Mouse (Mus musculus) embryonic stem cell, embryonic (primary cell): ENCODE measurements at regions not wholly inside any gene's neighbourhood (a gene's known extent, or its start where the extent isn't known, plus 50 kb on each side); places are given as distances from the start of the nearest gene placed in this dataset.

Experiments used
- CTCF ChIA-PET, 4 experiments: fragments of 300-600 bp in 2 of 4; fragments of 350-600 bp in 2 of 4; sonication (Branson Sonifier 250); formaldehyde crosslinking; loops; one replicate each; lab custom pipeline; 2022; ENCODE audit warnings: inconsistent platforms in 2 of 4; lab: Charles Lee
- POLR2A ChIA-PET, 4 experiments: fragments of 300-600 bp in 2 of 4; fragments of 350-600 bp in 2 of 4; sonication (Branson Sonifier 250); formaldehyde crosslinking; loops; one replicate each; lab custom pipeline; 2022; ENCODE audit warnings: antibody characterized with exemption in 4 of 4, inconsistent platforms in 1 of 4; lab: Charles Lee

GRCm38 (mm10) chr12:25958584-25958983 is 456.5 kb downstream of the Rnf144a start:
- ChIA-PET CTCF (no interaction called here), POLR2A (no interaction called here)

GRCm38 (mm10) chr12:25957547-25957946 is 457.5 kb downstream of the Rnf144a start:
- ChIA-PET CTCF (no interaction called here), POLR2A (interaction anchor here in 1 of 4 experiments (0.6 kb wide), 1 partner anchor 1249 kb away, joined by 4 read pairs; the partner anchor contains the start of gene Rrm2)

GRCm38 (mm10) chr12:25947107-25947506 is 467.9 kb downstream of the Rnf144a start:
- ChIA-PET CTCF (no interaction called here), POLR2A (no interaction called here)

GRCm38 (mm10) chr12:25946121-25946520 is 468.9 kb downstream of the Rnf144a start:
- ChIA-PET POLR2A (no interaction called here), CTCF (no interaction called here)

DNA sequence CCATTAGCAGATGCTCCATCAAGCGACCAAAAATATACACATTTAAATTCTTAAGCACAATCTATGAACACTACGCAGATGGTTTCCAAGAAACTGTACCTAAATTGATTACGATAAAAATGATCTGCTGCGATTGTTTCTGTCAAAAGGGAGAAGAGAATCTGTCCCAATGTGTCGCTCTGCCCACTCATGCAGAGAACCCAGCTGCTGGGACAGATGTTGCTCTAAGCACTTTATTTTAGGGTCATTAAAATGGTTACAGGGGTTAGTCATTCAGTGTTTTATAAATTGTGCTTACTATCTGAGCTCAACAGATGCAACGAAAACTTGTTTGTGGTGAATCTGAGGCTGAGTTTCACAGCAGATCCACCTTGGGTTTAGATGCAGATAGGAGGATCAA is 476.2 kb downstream of the Rnf144a start:
- ChIA-PET POLR2A (interaction anchor here in 1 of 4 experiments (0.5 kb wide), 1 partner anchor 51 kb away, joined by 6 read pairs; no protein-coding TSS in a partner anchor), CTCF (no interaction called here)

DNA sequence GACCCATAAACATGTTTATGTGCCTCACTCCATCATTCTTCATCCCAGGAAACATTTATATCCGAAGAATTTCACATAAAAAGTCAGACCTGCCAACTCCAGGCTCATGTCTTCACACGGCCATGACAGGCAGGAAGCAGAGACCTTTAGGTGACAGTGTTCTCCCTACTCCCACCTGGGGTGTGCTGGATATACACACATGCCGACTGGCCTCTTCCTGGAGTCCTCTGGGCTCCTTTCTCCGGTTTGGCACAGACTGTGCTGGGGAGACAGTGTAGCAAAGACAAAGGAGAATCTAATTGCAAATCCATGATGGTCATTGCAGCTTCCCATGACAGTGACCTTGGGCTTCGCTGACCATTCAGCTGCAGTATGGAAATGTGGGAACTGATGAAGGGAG is 480.1 kb downstream of the Rnf144a start:
- POLR2A ChIA-PET = no interaction called here
- CTCF ChIA-PET = no interaction called here

DNA sequence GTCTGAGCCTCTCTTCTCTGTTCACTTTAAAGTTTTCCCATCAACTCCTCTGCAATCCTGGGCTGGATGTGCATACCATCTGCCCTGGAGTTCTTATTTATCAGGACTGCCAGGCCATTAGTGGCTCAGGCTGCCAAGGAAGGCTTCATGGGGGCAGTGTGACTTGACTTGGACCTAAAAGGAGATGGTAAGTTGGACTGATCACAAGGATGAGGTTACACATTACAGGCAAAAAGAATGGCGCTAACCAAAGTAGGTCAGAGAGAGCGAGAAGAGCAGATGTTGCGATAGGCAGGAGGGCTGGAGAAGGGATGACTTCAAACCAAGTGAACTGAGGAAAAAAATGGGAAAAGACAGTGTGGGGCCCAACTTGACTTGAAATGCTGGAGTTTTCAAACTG is 480.5 kb downstream of the Rnf144a start:
- ChIA-PET CTCF (no interaction called here), POLR2A (no interaction called here)

DNA sequence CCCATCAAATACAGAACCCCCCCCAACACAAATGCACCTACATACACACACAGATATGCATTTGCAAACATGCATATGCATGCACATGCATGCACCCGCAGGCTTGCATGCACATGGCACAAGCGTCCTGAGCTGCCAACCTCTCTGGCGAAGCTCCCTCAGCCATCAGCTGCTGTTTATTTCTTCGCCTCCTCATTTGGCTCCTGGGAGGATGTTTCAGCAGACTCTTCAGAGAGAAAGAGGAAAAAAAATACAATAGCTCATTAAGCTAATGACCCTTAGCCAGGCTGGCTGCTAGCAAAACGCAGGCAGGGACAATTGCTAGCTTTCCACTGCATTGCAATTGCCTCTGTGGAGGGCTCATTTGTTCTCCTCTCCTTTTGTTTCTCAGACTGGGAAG is 488.7 kb downstream of the Rnf144a start:
- ChIA-PET POLR2A (no interaction called here), CTCF (no interaction called here)

DNA sequence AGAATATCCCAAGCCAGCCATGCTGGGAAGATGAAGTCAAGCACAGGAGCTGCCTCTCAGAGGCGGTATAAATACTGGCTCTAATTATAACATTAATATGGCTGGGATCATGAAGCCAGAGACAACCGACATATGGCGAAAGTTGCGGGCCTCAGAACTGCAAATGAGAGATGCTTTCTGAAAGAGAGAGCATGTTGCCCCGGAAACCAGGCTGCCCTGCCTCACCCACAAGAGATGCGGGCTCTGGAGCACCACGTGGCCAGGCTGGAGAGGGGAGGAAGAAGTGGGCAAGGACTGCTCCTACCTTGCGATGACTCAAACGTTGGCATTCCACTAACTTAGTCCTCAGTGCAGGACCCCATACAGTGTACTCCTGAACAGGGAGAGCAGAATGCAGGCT is 490.5 kb downstream of the Rnf144a start:
- CTCF ChIA-PET = no interaction called here
- POLR2A ChIA-PET = no interaction called here

DNA sequence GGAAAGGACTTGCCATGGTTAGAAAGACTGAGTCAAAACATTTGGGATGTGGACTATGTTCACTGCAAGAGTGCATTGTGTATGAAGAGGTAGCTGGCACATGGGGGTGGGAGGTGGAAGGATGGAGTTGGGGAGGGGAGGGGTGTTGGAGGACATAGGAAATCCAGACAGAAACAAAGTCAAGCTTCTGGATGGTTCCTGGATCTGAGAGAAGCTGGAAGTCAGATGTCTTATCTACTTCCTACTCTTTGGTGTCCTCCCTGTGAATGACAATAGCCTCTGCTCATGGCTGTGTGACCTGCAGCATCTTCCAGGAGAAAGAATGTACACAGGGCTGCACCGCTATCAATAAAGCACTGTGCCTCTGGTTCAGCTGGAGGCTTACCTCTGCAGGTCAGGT is 491.3 kb downstream of the Rnf144a start:
- ChIA-PET CTCF (no interaction called here), POLR2A (no interaction called here)

- ChIA-PET POLR2A (no interaction called here), CTCF (no interaction called here)
These were observed 509.4 kb downstream of the Rnf144a start for GRCm38 (mm10) chr12:25905614-25906013.

DNA sequence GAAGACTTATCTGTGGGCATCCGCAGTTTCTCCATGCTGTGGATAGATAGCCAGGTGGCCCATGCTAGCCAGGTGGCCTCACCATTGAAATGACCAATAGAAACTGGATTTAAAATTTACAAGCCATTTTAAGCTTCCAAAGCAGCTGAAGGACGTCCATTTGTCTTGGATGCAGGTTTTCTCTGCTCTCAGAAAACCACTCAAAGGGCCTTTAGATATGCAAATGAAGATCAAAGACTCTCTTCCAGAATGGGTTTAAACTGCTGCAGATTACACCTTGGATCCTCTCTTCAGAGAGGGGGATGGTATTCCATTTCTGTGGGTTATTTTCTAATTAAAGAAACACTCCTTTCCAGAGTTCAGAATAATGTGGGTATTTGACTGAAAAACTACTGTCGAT is 518.5 kb downstream of the Rnf144a start:
- CTCF ChIA-PET = no interaction called here
- POLR2A ChIA-PET = no interaction called here

DNA sequence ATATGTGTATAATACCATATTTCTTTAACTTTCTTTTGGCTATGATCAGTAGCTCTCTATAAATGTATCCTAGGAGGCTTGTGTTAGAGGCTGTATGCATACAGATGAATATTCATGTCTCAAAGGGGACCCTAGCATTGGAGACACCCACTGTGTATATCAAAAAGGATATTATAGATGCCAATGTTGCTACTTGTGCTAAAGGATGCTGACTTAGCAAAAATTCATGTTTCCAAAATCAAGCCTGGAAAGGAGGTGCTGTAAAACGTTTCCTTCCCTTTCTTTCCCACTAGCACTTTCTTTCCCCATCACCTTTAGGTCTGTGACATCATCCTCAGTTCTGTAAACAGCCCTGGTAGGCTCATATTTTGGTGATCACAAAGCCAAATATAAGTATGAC is 519.4 kb downstream of the Rnf144a start:
- POLR2A ChIA-PET = interaction anchor here in 1 of 4 experiments (0.6 kb wide), 1 partner anchor 245 kb away, joined by 4 read pairs; no protein-coding TSS in a partner anchor
- CTCF ChIA-PET = interaction anchor here in 1 of 4 experiments (0.6 kb wide), 1 partner anchor 292 kb away, joined by 3 read pairs; no protein-coding TSS in a partner anchor

- ChIA-PET POLR2A (no interaction called here), CTCF (interaction anchor here in 3 of 4 experiments (0.7 to 1.0 kb wide), 7 partner anchors 24 to 830 kb away, joined by 3 to 9 read pairs (median 3); no protein-coding TSS in a partner anchor)
These were observed 523.5 kb downstream of the Rnf144a start for GRCm38 (mm10) chr12:25891391-25892167.

GRCm38 (mm10) chr12:25890722-25891121 is 524.3 kb downstream of the Rnf144a start:
- ChIA-PET POLR2A (no interaction called here), CTCF (interaction anchor here in 2 of 4 experiments (0.7 to 1.0 kb wide), 6 partner anchors 25 to 830 kb away, joined by 3 to 9 read pairs (median 4); no protein-coding TSS in a partner anchor)

GRCm38 (mm10) chr12:25883771-25884171 is 531.3 kb downstream of the Rnf144a start:
- CTCF ChIA-PET = no interaction called here
- POLR2A ChIA-PET = no interaction called here

- POLR2A ChIA-PET = no interaction called here
These were observed 543.2 kb downstream of the Rnf144a start for GRCm38 (mm10) chr12:25871816-25872215.

DNA sequence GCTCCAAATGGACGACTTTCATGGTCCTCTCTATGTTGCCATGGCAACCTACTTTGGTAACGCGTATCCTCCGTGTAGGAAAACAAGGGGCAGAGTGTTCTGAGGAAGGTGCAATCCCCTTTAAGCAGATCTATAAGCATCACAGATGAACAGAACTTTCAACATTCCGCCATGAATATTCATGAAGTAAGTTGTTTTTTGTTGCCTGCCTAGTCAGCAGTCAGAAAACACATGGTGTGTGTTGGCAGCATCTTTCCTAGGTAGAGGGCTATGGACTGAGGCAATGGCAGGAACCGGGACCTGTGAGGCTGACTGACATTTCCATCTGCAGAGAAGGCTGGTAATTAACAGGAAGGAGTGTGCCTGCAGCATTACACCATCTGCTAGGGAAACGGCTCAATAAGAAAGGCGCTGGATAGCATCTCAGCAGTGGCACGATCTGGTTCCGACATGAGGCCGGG is 544.0 kb downstream of the Rnf144a start:
- ChIA-PET CTCF (no interaction called here), POLR2A (no interaction called here)

More at GRCm38 (mm10) chr12:25871816-25872215, 543.2 kb downstream of the Rnf144a start:
- CTCF ChIA-PET = no interaction called here

- CTCF ChIA-PET = no interaction called here
These were observed 545.2 kb downstream of the Rnf144a start for GRCm38 (mm10) chr12:25869846-25870245.

GRCm38 (mm10) chr12:25865063-25865462 is 550.0 kb downstream of the Rnf144a start:
- ChIA-PET CTCF (interaction anchor here in 2 of 4 experiments (0.6 to 2.2 kb wide), 4 partner anchors 204 to 773 kb away, joined by 3 to 9 read pairs (median 4); no protein-coding TSS in a partner anchor), POLR2A (interaction anchor here in 2 of 4 experiments (0.5 to 1.2 kb wide), 2 partner anchors 160 to 442 kb away, joined by 3 read pairs; no protein-coding TSS in a partner anchor)

More at GRCm38 (mm10) chr12:25869846-25870245, 545.2 kb downstream of the Rnf144a start:
- POLR2A ChIA-PET = no interaction called here
